Mouse (Mus musculus) left cerebral cortex, adult 18-20 months (tissue): Measurements from ENCODE around the gene Slc16a11. TPM values are rescaled to one million over a fixed set of nuclear protein-coding genes. Genes with fewer than 3 reads are reported as not detected.

Experiments used
- DNase-seq, 2 experiments: peaks; one replicate each; pipeline ENCODE4 v3.0.0; 2021 to 2022; ENCODE audit warnings: low spot score in 2 of 2, mixed read lengths in 1 of 2
- total RNA-seq, 2 experiments: library from RNA; stranded (reverse); gene quantifications; 2 replicates each; pipeline ENCODE4 v1.2.3; 2021

Slc16a11 gene
- total RNA-seq, 2 experiments from 2014 or later, result 34.2 to 35.5 TPM

DNA sequence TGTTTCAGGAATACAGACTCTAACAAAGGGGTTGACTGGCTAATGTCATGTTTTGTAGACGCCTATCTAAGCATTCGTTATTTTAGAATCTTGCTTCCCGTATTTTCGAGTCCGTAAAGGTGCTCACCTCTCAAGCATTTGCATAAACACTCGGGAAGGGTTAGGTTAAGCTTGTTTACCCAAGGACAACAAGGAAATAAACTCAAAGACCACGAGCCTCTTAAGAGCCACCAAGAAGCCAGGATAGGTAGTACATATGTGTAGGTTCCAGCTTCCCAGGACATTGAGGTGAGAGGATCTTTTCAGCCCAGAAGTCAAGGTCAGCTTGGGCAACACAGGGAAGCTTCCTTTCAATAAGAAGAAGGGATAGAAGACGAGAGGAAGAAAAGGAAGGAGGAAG, 13.4 kb upstream of the Slc16a11 start:
- DNase-seq, result no peak

DNA sequence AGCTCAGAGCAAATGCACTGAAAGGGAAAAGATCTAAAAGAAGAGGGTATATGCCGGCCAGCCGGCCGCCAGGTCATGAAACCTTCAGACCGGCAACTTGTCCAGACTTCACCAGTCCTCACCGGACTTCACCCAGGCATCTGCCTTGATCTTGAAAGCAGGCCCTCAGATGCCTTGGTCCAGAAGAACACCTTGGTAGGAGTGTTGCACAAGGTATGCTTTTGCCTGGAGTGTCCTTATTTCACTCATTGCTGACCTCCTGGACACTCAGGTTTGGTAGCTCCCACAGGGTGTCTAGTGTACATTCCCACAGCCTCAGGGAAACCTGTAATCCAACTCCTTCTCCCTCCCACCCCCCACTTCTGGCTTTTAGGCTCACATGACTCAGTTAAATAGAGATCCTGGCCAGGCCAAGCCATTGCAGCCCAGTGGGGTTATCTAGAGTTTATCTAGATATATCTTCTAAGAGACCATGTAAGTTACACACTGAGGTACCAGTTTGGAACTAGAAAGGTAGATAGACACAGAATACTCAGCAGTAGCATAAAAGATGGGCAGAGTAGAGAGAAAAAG, 12.4 kb upstream of the Slc16a11 start:
- no peak for DNase-seq

DNA sequence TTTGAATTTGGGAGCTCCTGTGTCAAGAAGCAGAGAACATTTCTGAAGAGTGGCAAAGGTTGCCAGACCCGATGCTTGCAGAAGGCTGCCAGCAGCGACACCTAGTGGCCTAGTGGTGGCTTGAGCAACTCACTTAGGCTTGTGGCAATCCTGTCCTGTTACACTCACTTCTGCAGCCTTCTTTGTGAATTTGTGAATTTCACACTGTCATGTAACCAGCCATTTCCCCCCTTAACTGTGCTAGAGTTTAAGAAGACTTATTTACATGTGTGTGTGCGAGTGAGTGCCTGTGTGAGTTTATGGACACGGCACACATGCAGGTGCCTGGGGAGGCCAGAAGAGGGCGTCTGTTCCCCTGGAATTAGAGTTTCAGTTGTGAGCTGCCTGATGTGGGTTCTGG, 10.9 kb upstream of the Slc16a11 start:
- peak; percentile 79 to 85 for DNase-seq

- DNase-seq, result no peak
Measured at GRCm38 (mm10) chr11:70206801-70207200, 5.8 kb upstream of the Slc16a11 start.

GRCm38 (mm10) chr11:70207283-70207682, 5.3 kb upstream of the Slc16a11 start:
- no peak for DNase-seq

DNA sequence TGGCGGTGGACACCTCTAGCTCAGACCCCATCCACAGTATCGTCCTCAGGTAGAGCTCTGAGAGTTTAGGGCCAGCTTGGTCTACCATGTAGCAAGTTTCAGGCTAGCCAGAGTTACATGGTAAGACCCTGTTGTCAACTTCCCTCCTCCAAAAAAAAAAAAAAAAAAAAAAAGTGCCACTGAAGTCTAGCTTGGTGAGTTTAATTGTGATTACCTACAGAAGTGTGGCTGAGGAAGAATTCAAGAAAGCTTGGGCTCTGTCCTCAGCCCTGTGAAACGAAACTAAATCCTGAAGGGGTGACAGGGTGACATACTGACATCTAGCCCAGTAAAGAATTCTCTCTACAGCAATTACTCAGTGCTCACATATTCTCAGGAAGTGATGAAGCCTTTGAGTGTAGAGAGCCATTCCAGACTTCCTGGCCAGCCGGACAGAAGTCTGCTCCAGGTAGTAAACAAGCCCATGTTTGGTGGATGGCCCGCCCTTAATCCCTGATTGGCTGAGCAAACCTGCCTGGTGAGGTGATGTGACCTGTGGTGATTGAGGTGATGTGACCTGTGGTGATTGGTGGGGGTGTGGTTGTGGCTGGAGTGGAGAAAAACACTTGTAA, 3.7 kb upstream of the Slc16a11 start:
- no peak for DNase-seq

GRCm38 (mm10) chr11:70210681-70211080, 1.9 kb upstream of the Slc16a11 start:
- DNase-seq, result no peak

- no peak for DNase-seq
Measured at GRCm38 (mm10) chr11:70211972-70212371, 580 bp upstream of the Slc16a11 start.

DNA sequence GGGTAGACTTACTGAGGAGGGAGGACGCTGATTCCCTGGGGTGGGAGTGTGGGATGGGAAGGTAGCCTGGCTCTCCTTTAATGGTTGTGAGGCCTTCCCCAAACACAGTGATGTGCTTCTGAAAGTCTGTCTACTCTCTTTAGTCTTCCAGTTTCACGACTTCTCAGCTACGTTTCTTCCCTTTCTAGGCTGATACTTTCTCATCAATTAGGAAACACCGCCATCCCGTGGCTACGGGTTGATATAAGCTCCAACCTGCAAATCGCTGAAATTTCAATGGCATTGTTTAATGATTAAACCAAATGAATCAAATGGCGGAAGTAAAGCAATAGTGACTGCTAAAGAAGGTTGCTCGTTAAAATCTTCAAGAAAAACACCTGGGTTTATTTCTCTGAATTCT, 344 bp downstream of the Slc16a11 start:
- peak; percentile 66 to 71 for DNase-seq

DNA sequence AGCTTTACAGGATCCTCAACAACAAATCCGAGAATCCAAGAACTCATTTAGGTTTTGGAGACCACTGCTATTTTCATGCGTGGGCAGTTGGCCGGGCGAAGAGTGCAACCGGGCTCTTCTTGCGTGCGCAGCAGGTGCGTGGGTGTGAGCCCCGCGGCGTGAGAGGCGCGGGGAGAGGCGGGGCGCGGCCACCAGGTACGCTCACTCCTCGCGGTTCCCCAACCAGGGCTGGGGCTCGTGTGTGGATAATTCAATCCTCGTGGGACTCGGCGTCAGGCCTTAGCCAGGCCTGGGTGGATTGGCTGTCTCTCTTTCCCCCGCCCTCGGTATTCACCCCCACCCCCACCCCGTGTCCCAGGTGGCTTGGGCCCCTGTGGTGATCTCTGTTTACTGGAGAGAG, 1.2 kb downstream of the Slc16a11 start:
- DNase-seq, result no peak

- DNase-seq, result no peak
Measured at GRCm38 (mm10) chr11:70214191-70214855, 1.8 kb downstream of the Slc16a11 start.

GRCm38 (mm10) chr11:70214856-70215209, 2.3 kb downstream of the Slc16a11 start:
- DNase-seq, result no peak

DNA sequence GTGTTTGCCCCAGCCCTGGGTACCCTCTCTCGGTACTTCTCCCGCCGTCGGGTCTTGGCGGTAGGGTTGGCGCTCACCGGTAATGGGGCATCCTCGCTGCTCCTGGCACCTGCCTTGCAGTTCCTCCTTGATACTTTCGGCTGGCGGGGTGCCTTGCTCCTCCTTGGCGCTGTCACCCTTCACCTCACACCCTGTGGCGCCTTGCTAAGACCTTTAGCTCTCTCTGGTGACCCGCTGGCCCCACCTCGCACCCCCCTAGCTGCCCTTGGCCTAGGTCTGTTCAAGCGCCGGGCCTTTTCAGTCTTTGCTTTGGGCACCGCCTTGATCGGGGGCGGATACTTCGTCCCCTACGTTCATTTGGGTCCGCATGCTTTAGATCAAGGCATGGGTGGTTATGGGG, 2.7 kb downstream of the Slc16a11 start:
- DNase-seq, result no peak

DNA sequence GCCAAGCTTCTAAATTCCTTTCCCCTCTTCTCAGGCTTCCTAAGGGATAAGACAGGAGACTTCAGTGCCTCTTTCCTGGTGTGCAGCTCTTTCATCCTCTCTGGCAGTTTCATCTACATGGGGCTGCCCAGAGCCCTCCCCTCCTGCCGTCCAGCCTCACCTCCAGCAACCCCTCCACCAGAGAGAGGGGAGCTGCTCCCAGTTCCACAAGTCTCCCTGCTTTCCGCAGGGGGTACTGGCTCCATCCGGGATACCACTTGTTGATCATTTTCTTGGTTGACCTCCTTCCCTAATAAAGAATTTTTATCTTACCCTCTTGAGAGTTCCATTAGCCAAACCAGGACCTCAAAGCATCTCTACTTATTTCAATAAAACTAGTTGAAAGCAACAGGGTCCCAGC, 3.6 kb downstream of the Slc16a11 start:
- DNase-seq, result no peak

GRCm38 (mm10) chr11:70218039-70218438, 5.5 kb downstream of the Slc16a11 start:
- no peak for DNase-seq

DNA sequence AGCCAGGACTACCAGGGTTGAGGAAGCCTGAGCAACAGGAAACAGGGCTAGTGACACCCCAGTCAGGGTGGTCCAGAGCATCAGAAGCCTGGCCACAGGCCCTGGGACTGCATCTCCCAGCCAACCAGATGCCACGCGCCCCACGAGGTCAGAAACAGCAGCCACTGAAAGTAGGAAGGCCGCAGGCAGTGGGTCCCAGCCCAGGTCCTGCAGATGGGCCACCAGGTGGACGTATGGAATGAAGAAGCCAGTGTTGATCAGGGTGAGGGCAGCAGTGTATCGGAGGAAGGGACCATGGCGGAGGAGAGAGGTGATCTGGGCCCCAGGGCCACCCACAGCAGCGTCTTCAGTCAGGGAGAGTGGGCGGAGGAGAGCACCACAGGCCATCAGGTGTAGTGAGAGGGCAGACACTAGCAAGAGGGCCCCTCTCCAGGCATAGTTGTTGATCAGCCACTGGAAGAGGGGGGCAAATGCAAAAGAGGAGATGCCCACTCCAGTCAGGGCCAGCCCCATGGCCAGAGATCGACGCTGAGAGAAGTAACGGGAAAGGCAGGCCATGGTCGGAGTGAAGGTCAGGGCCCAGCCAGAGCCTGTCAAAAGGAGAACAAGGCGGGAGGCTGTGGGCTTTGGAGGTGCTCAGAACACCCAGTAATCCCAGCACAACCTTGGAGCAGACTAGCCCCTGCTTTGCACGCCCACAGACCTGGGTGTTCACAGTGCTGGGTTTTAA, 6.4 kb downstream of the Slc16a11 start:
- DNase-seq, result no peak

DNA sequence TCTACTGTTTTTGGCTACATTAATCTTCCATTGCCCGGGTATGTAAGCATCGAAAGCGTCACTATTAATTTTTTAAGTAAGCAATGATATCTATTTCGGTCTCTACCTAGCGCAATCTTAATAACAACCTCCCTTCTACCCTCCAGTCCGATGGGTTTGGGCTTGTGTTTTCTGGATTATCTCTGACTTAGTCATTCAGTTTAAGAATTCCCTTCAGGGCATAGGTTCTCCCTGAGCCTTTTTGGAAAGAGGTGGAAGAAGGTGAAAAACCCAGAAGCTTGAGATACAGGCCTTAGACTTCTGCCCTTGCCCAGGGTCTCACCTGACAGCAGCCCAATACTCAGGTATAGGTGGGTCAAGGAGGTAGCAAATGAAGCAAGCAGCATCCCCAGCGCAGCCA, 7.3 kb downstream of the Slc16a11 start:
- no peak for DNase-seq

DNA sequence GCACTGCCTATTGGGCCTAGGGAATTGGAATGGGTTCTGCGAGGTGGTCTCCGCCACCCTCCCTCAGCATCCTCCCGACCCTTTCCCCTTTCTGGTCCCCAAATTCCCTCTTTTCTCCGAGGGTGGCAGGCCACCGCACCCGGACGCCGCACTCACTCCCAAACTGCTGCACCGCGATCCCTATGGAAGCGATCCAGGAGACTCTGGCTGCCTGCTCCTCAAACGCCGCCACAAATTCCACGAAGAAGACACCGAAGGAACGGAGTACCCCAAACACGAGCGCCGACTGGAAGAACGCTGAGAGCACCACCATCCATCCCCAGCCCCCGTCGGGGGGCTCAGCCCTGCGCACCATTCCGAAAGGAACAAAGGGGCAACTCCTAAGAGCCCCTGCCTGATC, 7.8 kb downstream of the Slc16a11 start:
- DNase-seq, result no peak

GRCm38 (mm10) chr11:70220731-70221602, 8.4 kb downstream of the Slc16a11 start, which contains the start of gene Slc16a13:
TSS of gene Slc16a13 (minus strand) at chr11:70221064.
- peak; percentile 89 to 94 for DNase-seq

GRCm38 (mm10) chr11:70221603-70222500, 9.3 kb downstream of the Slc16a11 start:
- DNase-seq, result no peak
